Mouse (Mus musculus) limb, embryonic 15.5 days (tissue): ENCODE results near the gene Gpsm3. TPM values are rescaled to one million over a fixed set of nuclear protein-coding genes. Genes with fewer than 3 reads are reported as not detected.

Experiments
- ATAC-seq: fragments of 200-750 bp; cut with Nextera tagmentation; 2 replicates; pipeline ENCODE4 v1.8.0; 2017; ENCODE audit warnings: low read depth, moderate TSS enrichment; ENCODE audit not compliant: insufficient number of reproducible peaks, low FRiP score, low TSS enrichment
- H3K27ac ChIP-seq: fragments of 300-500 bp; sonication (generic); 2 replicates; pipeline ENCODE4 v1.5.1; 2015; ENCODE audit warnings: moderate library complexity, mild to moderate bottlenecking, inconsistent platforms
- H3K27me3 ChIP-seq: fragments of 300-500 bp; sonication (generic); 2 replicates; pipeline ENCODE4 v1.6.1; 2015; ENCODE audit warnings: inconsistent platforms
- H3K36me3 ChIP-seq: fragments of 300-500 bp; sonication (generic); 2 replicates; pipeline ENCODE4 v1.6.1; 2015; ENCODE audit warnings: inconsistent platforms
- H3K4me1 ChIP-seq: fragments of 300-500 bp; sonication (generic); 2 replicates; pipeline ENCODE4 v1.6.1; 2015; ENCODE audit warnings: inconsistent platforms
- H3K4me2 ChIP-seq: fragments of 300-500 bp; sonication (generic); 2 replicates; pipeline ENCODE4 v1.6.1; 2015; ENCODE audit warnings: mild to moderate bottlenecking, inconsistent platforms
- H3K4me3 ChIP-seq: fragments of 300-500 bp; sonication (generic); 2 replicates; pipeline ENCODE4 v1.5.1; 2015; ENCODE audit warnings: mild to moderate bottlenecking, inconsistent platforms
- H3K9ac ChIP-seq: fragments of 300-500 bp; sonication (generic); 2 replicates; pipeline ENCODE4 v1.6.1; 2015; ENCODE audit warnings: inconsistent platforms
- H3K9me3 ChIP-seq: fragments of 300-500 bp; sonication (generic); 2 replicates; pipeline ENCODE4 v1.6.1; 2016; ENCODE audit warnings: inconsistent platforms
- WGBS: fragments of 180-500 bp; shearing (Covaris S2); methylation state at CpG from one replicate; pipeline ENCODE4 v1.1.7; 2015; 5-methylcytosine and 5-hydroxymethylcytosine counted together
- polyA plus RNA-seq: library from polyadenylated mRNA; unstranded; fragments of >200 nt; fragmentation: Nextera tagmentation; extraction: Ambion mirVana; gene quantifications from 2 replicates; pipeline ENCODE4 v1.2.1, GENCODE M21; 2015

Gene Gpsm3
- polyA plus RNA-seq, 1 experiment from 2014 or later = 7.2 TPM

DNA sequence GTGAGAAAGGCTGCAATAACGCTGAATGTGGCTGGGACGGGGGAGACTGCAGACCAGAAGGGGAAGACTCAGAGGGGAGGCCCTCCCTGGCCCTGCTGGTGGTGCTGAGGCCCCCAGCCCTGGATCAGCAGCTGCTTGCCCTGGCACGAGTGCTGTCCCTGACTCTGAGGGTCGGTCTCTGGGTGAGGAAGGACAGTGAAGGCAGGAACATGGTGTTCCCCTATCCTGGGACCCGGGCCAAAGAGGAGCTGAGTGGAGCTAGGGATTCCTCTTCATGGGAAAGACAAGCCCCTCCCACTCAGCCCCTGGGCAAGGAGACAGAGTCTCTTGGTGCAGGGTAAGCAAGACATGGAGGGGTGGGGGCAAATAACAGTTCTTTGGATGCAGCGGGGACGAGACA lies 6.2 kb upstream of the Gpsm3 start:
- Histone ChIP-seq H3K4me1 (peaks cover 21% of the 10 kb centered on the region), H3K36me3 (no peaks in the 10 kb centered on the region), H3K27ac (no peak overlapping the region), H3K9me3 (no peaks in the 10 kb centered on the region), H3K4me2 (no peak overlapping the region), H3K4me3 (no peak overlapping the region), H3K9ac (no peak overlapping the region), H3K27me3 (no peaks in the 10 kb centered on the region)
- WGBS = 59% methylated on average over 7 of the region's 7 CpGs
- ATAC-seq = no peak

DNA sequence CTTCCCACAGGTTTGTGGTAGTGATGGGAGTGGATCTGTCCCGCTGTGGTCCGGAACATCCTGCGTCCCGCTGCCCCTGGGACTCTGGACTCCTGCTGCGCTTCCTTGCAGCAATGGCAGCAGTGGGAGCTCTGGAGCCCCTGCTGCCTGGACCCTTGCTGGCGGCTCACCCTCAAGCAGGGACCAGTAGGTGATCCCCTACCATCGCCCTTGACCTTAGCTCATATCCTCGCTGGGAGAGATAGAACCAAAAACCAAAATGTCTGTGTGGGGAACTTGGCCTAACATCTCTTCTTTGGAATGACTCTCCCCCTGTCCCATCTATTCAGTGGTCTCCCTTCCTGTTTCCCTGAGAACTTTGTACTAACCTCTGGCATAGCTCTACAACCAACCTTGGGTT lies 5.8 kb upstream of the Gpsm3 start:
- no peaks in the 10 kb centered on the region for H3K36me3 ChIP-seq
- H3K9me3 ChIP-seq = no peaks in the 10 kb centered on the region
- no peaks in the 10 kb centered on the region for H3K27me3 ChIP-seq
- H3K4me2 ChIP-seq = no peak overlapping the region
- no peak overlapping the region for H3K9ac ChIP-seq
- H3K27ac ChIP-seq = no peak overlapping the region
- peaks cover 25% of the 10 kb centered on the region for H3K4me1 ChIP-seq
- WGBS = 93% methylated on average over 8 of the region's 8 CpGs
- ATAC-seq = no peak
- H3K4me3 ChIP-seq = no peak overlapping the region

DNA sequence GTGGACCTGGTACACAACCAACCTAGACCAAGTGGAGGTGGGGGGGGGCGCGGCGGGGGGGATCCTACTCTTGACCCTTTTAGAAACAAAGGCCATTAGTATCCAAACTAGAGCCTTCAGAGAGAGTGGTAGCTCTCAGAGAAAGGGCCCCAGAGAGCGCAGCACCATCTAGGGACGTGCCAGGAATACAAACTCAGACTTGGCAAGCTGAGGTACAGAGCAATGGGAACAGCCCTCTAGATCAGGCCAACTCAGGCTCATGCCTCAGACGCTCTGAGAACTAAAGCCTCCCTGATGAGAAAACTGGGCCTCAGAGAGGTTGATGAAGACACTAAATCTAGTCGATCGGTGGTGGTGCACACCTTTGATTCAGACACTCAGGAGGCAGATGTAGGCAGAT lies 4.5 kb upstream of the Gpsm3 start:
- Histone ChIP-seq H3K9ac (no peak overlapping the region), H3K4me2 (no peak overlapping the region), H3K27me3 (no peaks in the 10 kb centered on the region), H3K4me1 (peaks cover 38% of the 10 kb centered on the region), H3K36me3 (no peaks in the 10 kb centered on the region), H3K9me3 (no peaks in the 10 kb centered on the region), H3K27ac (no peak overlapping the region), H3K4me3 (no peak overlapping the region)
- WGBS = 87% methylated on average over 8 of the region's 8 CpGs
- no peak for ATAC-seq

DNA sequence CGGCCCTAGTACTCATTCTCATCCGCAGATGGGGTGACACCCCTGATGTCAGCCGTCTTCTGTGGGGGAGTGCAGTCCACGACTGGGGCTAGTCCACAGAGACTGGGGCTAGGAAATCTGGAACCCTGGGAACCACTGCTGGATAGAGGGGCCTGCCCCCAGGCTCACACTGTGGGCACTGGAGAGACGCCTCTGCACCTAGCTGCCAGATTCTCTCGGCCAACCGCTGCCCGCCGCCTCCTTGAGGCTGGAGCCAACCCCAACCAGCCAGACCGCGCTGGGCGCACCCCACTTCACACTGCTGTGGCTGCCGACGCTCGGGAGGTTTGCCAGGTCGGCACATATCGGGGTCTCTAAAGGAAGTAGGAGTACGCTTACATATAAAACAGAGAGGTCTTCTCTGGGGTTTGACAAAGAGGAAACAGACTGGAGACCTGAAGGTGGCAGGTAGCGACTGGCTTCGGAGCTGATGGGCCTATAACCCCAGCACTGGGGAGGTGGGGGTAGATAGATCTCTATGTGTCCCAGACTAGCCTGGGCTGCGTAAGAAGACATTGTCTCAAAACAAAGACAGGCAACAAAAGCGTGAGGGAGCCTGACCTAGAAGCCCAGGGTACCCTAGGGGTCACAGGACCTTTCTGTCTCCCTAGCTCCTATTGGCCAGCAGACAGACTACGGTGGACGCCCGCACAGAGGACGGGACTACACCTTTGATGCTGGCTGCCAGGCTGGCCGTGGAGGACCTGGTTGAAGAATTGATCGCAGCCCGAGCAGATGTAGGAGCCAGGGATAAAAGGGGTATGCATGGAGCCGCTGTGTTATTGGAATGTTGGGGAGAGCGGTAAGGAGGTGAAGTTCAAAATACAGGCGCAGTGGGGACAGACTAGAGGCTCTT lies 3.5 kb upstream of the Gpsm3 start:
- no peaks in the 10 kb centered on the region for H3K27me3 ChIP-seq
- H3K4me2 ChIP-seq = peak overlapping the region; percentile 93
- 27% methylated on average over 32 of the region's 32 CpGs for WGBS
- H3K4me1 ChIP-seq = peaks cover 47% of the 10 kb centered on the region
- H3K27ac ChIP-seq = peak overlapping the region; percentile 98
- H3K9me3 ChIP-seq = no peaks in the 10 kb centered on the region
- ATAC-seq = no peak
- H3K4me3 ChIP-seq = peak overlapping the region; percentile 86
- peak overlapping the region; percentile 71 for H3K9ac ChIP-seq
- H3K36me3 ChIP-seq = no peaks in the 10 kb centered on the region

DNA sequence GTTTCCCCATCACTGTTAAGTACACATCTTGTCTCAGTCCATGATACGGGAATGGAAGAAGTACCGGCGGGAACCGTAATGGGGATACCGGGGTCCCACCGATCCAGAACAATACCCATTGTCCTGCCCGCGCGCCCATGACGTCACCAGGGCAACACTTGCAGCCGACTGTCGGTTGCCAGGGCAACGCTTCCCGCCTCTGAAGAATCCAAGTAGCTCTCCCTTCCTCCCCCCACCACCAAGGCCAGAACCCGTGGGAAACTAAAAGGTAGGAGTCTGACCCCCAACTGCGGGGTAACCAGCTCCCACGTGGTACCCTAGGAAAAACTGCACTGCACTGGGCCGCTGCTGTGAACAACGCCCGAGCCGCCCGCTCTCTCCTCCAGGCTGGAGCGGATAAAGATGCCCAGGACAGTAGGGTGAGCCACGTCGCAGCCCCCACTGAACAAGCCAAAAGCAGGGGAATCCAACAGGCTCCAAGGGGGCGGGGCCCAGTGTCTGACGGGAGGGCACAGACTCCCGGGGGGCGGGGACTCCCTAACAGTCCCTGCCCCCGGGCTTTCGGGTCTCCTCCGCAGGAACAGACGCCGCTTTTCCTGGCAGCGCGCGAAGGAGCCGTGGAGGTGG lies 2.7 kb upstream of the Gpsm3 start:
- Histone ChIP-seq H3K4me1 (peaks cover 53% of the 10 kb centered on the region), H3K9ac (peak overlapping the region; percentile 71)

DNA sequence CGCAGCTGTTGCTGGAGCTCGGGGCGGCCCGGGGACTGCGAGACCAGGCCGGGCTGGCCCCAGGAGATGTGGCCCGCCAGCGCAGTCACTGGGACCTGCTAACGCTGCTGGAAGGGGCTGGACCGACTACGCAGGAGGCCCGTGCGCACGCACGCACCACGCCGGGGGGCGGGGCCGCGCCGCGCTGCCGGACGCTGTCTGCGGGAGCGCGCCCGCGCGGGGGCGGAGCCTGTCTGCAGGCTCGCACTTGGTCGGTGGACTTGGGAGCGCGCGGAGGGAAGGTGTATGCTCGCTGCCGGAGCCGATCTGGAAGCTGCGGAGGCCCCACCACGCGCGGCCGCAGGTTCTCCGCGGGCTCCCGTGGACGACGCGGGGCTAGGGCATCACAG lies 2.2 kb upstream of the Gpsm3 start:
- peak; percentile 84 for ATAC-seq
- Histone ChIP-seq H3K27ac (peak overlapping the region; percentile 98), H3K4me3 (peak overlapping the region; percentile 86), H3K4me1 (peaks cover 53% of the 10 kb centered on the region), H3K36me3 (no peaks in the 10 kb centered on the region), H3K9me3 (no peaks in the 10 kb centered on the region), H3K27me3 (no peaks in the 10 kb centered on the region), H3K4me2 (peak overlapping the region; percentile 93), H3K9ac (peak overlapping the region; percentile 94)
- WGBS = under 1% methylated on average over 46 of the region's 50 CpGs

More for the DNA sequence above, 2.7 kb upstream of the Gpsm3 start:
- Histone ChIP-seq H3K9me3 (no peaks in the 10 kb centered on the region), H3K27me3 (no peaks in the 10 kb centered on the region), H3K27ac (peak overlapping the region; percentile 98), H3K4me2 (peak overlapping the region; percentile 93), H3K4me3 (peak overlapping the region; percentile 86), H3K36me3 (no peaks in the 10 kb centered on the region)
- under 1% methylated on average over 38 of the region's 38 CpGs for WGBS
- ATAC-seq = peak; percentile 83

DNA sequence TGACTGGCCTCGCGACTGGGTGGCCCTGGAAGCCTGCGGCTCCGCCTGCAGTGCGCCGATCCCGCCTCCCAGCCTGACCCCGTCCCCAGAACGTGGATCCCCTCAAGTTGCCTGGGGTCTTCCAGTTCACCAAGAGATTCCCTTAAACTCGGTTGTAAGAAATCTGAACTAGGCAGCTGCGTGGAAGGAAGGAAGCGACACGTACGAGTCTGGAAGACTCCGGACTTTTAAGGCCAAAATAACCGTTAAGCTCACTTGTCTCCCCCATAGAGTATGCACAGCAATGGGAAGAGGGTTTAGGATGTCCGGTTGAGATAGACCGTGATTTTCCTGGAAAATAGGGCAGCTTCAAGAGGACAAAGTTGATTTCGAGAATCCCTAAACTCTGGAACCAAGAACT lies 1.8 kb upstream of the Gpsm3 start:
- Histone ChIP-seq H3K4me2 (peak overlapping the region; percentile 93), H3K27me3 (no peaks in the 10 kb centered on the region), H3K36me3 (no peaks in the 10 kb centered on the region), H3K9ac (peak overlapping the region; percentile 94), H3K4me1 (peaks cover 53% of the 10 kb centered on the region), H3K9me3 (no peaks in the 10 kb centered on the region), H3K27ac (peak overlapping the region; percentile 98), H3K4me3 (peak overlapping the region; percentile 86)
- WGBS = 5% methylated on average over 19 of the region's 19 CpGs
- no peak for ATAC-seq

DNA sequence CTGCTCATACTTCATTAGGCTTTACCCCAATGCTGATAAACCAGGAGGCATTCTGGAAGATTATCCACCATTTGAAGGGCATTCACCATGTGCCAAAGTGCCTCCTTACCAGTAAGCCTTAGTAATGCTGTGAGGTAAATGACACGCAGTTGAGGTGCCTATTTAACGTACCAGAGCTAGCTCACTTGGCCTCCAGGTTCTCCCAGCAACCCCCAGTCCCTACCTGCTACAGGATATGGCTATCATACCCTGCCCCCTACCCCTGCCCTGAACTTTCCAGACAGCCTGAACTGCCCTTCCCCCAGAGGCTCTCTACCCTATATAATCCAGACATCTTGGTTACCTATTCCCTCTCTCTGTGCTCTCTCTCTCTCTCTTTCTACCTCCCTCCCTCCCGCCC lies 839 bp upstream of the Gpsm3 start:
- Histone ChIP-seq H3K4me2 (no peak overlapping the region), H3K27ac (peak overlapping the region; percentile 35; the same call in 1 of the 2 replicates), H3K9me3 (no peaks in the 10 kb centered on the region), H3K4me3 (no peak overlapping the region), H3K4me1 (peaks cover 55% of the 10 kb centered on the region), H3K9ac (no peak overlapping the region), H3K27me3 (no peaks in the 10 kb centered on the region), H3K36me3 (no peaks in the 10 kb centered on the region)
- 68% methylated on average over 3 of the region's 3 CpGs for WGBS
- no peak for ATAC-seq

DNA sequence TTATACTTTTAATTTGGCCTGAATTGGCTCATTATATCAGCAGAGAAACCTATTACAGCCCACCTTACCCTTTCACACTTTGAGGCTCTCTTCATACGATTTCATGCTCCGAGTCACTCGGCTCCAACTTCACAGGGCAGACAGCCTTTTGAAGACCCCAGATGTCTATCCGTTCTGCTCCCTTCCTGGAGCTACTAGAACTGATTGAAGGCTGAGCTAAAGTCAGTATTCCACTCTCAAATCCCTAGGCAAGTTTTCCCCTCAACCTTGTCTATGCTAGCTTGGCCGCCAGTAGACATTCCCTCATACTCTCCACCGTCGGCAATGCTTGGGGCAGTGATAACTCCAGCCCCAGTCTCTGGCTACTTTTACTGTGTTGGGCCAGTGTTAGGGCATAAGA lies 400 bp upstream of the Gpsm3 start:
- Histone ChIP-seq H3K9me3 (no peaks in the 10 kb centered on the region), H3K4me2 (peak overlapping the region; percentile 17; the same call in 1 of the 2 replicates), H3K36me3 (no peaks in the 10 kb centered on the region), H3K27ac (no peak overlapping the region), H3K9ac (no peak overlapping the region), H3K27me3 (no peaks in the 10 kb centered on the region), H3K4me1 (peaks cover 59% of the 10 kb centered on the region), H3K4me3 (no peak overlapping the region)
- ATAC-seq = no peak
- 34% methylated on average over 7 of the region's 7 CpGs for WGBS

DNA sequence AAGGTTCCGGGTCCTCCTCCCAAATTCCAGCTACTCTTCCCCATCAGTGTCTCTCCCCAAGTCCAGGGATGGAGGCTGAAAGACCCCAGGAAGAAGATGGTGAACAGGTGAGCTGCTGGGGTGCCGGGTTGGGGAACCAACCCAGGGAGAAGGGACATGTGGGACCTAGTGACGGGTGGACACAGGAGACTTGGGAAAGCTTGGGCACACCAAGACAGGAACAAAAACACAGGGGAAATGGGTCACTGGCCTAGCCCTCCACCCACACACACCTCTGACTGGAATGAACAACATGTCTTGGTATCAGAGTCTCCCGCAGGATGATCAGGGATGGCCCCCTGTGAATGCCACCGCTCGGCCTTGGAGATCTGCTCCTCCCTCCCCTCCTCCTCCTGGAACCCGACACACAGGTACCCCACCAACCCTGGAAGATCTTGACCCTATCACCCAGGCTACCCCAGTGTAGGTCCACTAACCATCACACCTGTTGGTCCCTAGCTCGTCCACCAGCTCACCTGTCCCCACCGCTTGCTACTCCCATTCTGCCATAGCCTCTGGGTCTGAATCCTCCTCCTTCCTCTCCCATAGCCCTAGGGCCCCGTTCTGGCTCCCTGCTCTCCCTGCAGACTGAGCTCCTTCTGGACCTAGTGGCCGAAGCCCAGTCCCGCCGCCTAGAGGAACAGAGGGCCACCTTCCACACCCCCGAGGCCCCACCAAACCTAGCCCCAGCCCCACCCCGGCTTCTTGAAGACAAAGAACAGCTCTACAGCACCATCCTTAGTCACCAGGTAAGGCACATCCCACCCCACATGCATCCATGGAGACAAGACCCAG lies 765 bp downstream of the Gpsm3 start:
- Histone ChIP-seq H3K9ac (no peak overlapping the region), H3K9me3 (no peaks in the 10 kb centered on the region), H3K4me1 (peaks cover 71% of the 10 kb centered on the region), H3K4me3 (0 out of 2 replicates have a peak overlapping the region, but pooled peaks have one; percentile 80), H3K4me2 (peak overlapping the region; percentile 24), H3K27ac (peak overlapping the region; percentile 98), H3K27me3 (no peaks in the 10 kb centered on the region), H3K36me3 (peaks cover 11% of the 10 kb centered on the region)
- WGBS = 67% methylated on average over 15 of the region's 15 CpGs
- ATAC-seq = no peak

DNA sequence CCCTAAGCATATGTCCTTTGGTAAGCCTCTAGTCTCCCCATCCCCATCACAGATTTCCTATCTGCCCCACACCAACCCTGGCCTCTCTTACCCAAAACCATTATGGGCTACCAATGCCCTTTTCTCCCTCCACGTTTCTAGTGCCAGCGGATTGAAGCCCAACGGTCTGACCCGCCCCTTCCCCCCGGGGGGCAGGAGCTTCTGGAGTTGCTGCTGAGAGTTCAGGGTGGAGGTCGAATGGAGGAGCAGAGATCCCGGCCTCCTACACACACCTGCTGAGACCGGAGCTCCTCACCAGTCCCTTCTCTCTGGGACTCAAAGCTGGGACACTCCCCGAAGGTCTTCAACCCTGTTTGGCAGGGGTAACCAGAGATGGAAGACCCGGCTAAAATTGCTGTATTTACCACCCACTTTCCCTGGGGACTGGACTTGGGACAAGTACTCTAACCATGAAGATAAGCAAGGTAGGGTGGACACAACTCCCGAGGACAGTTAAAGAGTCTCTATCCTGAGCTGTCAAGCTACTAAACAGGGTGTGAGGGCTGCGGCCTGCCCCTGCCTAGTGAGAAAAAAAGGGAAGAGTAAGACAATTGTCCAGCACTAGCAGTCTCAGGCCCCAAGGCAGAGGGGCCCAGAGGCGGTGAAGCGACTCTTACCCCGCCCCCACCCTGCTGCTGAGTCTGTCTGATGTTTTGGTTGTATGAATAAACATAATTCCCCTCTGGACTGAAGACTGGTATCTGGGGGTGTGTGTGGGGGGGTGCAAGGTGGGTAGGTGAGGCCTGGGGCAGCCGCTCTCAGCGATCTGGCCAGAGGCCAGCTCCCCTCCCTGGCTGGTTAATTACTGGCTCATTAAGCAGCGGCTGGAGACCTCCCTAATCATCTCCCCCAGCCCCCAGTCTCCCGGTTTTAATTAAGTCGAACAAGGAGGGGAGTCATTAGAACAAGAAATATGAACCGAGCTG lies 1.7 kb downstream of the Gpsm3 start, which contains the start of gene Pbx2:
Gene Pbx2, plus strand, starts transcription at position 238 of the 965 bp plus-strand sequence.
- no peaks in the 10 kb centered on the region for H3K9me3 ChIP-seq
- peak within 1 kb of the TSS; percentile 80 for H3K4me3 ChIP-seq
- H3K36me3 ChIP-seq = peaks cover 20% of the 10 kb centered on the region
- peak within 1 kb of the TSS; percentile 85 for H3K4me2 ChIP-seq
- ATAC-seq = no peak
- no peaks in the 10 kb centered on the region for H3K27me3 ChIP-seq
- H3K4me1 ChIP-seq = peaks cover 68% of the 10 kb centered on the region
- WGBS = 8% methylated on average over 21 of the region's 21 CpGs
- H3K9ac ChIP-seq = peak within 1 kb of the TSS; percentile 84
- peak within 1 kb of the TSS; percentile 98 for H3K27ac ChIP-seq
